Mouse (Mus musculus): Measurements from ENCODE around the gene Prpf3. TPM values are rescaled to one million over a fixed set of nuclear protein-coding genes. Genes with fewer than 3 reads are reported as not detected.
"Not testable (repeated sequence)": the region's sequence is repeated elsewhere in the genome, so short reads cannot be mapped to it uniquely, and the experiment has no call there.

Prpf3 gene
- polyA plus RNA-seq, 1 experiment from 2014 or later = 52.3 TPM

GRCm38 (mm10) chr3:95808384-95808783 lies 47.3 kb downstream of the Prpf3 start:
- Histone ChIP-seq H3K4me3 (replicated peaks) (no peak overlapping the region), H3K9ac (no peak overlapping the region), H3K36me3 (peaks cover 20% of the 10 kb centered on the region), H3K27me3 (no peaks in the 10 kb centered on the region), H3K27ac (no peak overlapping the region), H3K4me1 (no peaks in the 10 kb centered on the region), H3K9me3 (replicated peaks) (no peaks in the 10 kb centered on the region), H3K4me2 (no peak overlapping the region)
- 44% methylated on average over 2 of the region's 2 CpGs for WGBS
- no peak for ATAC-seq (replicated peaks; ENCODE audit: low FRiP score)

- not testable (repeated sequence) for H3K27ac ChIP-seq; H3K9me3 ChIP-seq (replicated peaks); H3K4me1 ChIP-seq; H3K4me2 ChIP-seq; ATAC-seq (replicated peaks; ENCODE audit: low FRiP score); H3K9ac ChIP-seq; H3K4me3 ChIP-seq (replicated peaks); H3K27me3 ChIP-seq
- WGBS = 91% methylated on average over 6 of the region's 6 CpGs
- peaks cover 23% of the 10 kb centered on the region for H3K36me3 ChIP-seq
Observed at GRCm38 (mm10) chr3:95807630-95808029, 48.1 kb downstream of the Prpf3 start.

GRCm38 (mm10) chr3:95806677-95807076 lies 49.0 kb downstream of the Prpf3 start:
- Histone ChIP-seq H3K9ac (no peak overlapping the region), H3K4me1 (no peaks in the 10 kb centered on the region), H3K27ac (no peak overlapping the region), H3K36me3 (peaks cover 23% of the 10 kb centered on the region), H3K4me2 (no peak overlapping the region), H3K9me3 (replicated peaks) (no peaks in the 10 kb centered on the region), H3K4me3 (replicated peaks) (no peak overlapping the region), H3K27me3 (no peaks in the 10 kb centered on the region)
- WGBS = 77% methylated on average over 1 of the region's 1 CpGs
- no peak for ATAC-seq (replicated peaks; ENCODE audit: low FRiP score)

- no peak overlapping the region for H3K4me2 ChIP-seq
- no peaks in the 10 kb centered on the region for H3K27me3 ChIP-seq
- no peaks in the 10 kb centered on the region for H3K9me3 ChIP-seq (replicated peaks)
- 94% methylated on average over 4 of the region's 4 CpGs for WGBS
- H3K4me1 ChIP-seq = no peaks in the 10 kb centered on the region
- no peak for ATAC-seq (replicated peaks; ENCODE audit: low FRiP score)
- H3K27ac ChIP-seq = no peak overlapping the region
- no peak overlapping the region for H3K9ac ChIP-seq
- H3K4me3 ChIP-seq (replicated peaks) = no peak overlapping the region
- peaks cover 26% of the 10 kb centered on the region for H3K36me3 ChIP-seq
Observed at GRCm38 (mm10) chr3:95803851-95804250, 51.8 kb downstream of the Prpf3 start.

- 82% methylated on average over 4 of the region's 4 CpGs for WGBS
- H3K4me1 ChIP-seq = 0 out of 2 replicates have a peak, but pooled peaks cover 3% of the 10 kb centered on the region
- H3K27me3 ChIP-seq = no peaks in the 10 kb centered on the region
- no peak for ATAC-seq (replicated peaks; ENCODE audit: low FRiP score)
- H3K36me3 ChIP-seq = peaks cover 8% of the 10 kb centered on the region; the same call in 1 of the 2 replicates
- H3K9ac ChIP-seq = no peak overlapping the region
- H3K4me3 ChIP-seq (replicated peaks) = no peak overlapping the region
- H3K4me2 ChIP-seq = no peak overlapping the region
- H3K27ac ChIP-seq = no peak overlapping the region
- no peaks in the 10 kb centered on the region for H3K9me3 ChIP-seq (replicated peaks)
Observed at GRCm38 (mm10) chr3:95798756-95799155, 56.9 kb downstream of the Prpf3 start.

- Histone ChIP-seq H3K4me3 (replicated peaks) (no peak overlapping the region), H3K9me3 (replicated peaks) (no peaks in the 10 kb centered on the region), H3K4me2 (no peak overlapping the region), H3K27me3 (no peaks in the 10 kb centered on the region), H3K4me1 (peaks cover 8% of the 10 kb centered on the region; the same call in 1 of the 2 replicates), H3K27ac (no peak overlapping the region), H3K9ac (no peak overlapping the region), H3K36me3 (0 out of 2 replicates have a peak, but pooled peaks cover 2% of the 10 kb centered on the region)
- ATAC-seq (replicated peaks; ENCODE audit: low FRiP score) = no peak
- WGBS = 85% methylated on average over 1 of the region's 1 CpGs
Observed at GRCm38 (mm10) chr3:95794299-95794698, 61.4 kb downstream of the Prpf3 start.

GRCm38 (mm10) chr3:95793662-95794061 lies 62.0 kb downstream of the Prpf3 start:
- 0 out of 2 replicates have a peak, but pooled peaks cover 7% of the 10 kb centered on the region for H3K36me3 ChIP-seq
- no peak overlapping the region for H3K9ac ChIP-seq
- no peak for ATAC-seq (replicated peaks; ENCODE audit: low FRiP score)
- H3K4me1 ChIP-seq = peaks cover 8% of the 10 kb centered on the region; the same call in 1 of the 2 replicates
- H3K4me3 ChIP-seq (replicated peaks) = no peak overlapping the region
- H3K4me2 ChIP-seq = no peak overlapping the region
- H3K27ac ChIP-seq = no peak overlapping the region
- WGBS = 65% methylated on average over 2 of the region's 2 CpGs
- H3K9me3 ChIP-seq (replicated peaks) = no peaks in the 10 kb centered on the region
- no peaks in the 10 kb centered on the region for H3K27me3 ChIP-seq

- ATAC-seq (replicated peaks; ENCODE audit: low FRiP score) = no peak
- WGBS = 91% methylated on average over 4 of the region's 4 CpGs
- Histone ChIP-seq H3K9ac (no peak overlapping the region), H3K9me3 (replicated peaks) (no peaks in the 10 kb centered on the region), H3K4me1 (no peaks in the 10 kb centered on the region), H3K27ac (no peak overlapping the region), H3K36me3 (peaks cover 81% of the 10 kb centered on the region), H3K4me3 (replicated peaks) (no peak overlapping the region), H3K27me3 (no peaks in the 10 kb centered on the region), H3K4me2 (no peak overlapping the region)
Observed at GRCm38 (mm10) chr3:95785501-95785900, 70.2 kb downstream of the Prpf3 start.

Other genes starting within 250 kb of the Prpf3 start
- gene Ensa, start 230.9 kb downstream of the Prpf3 start, polyA plus RNA-seq (2015; fragmentation: Nextera tagmentation; extraction: Ambion mirVana) = 71.1 and 73.2 TPM in 2 replicates
- gene Mcl1, start 197.1 kb downstream of the Prpf3 start, polyA plus RNA-seq (2015; fragmentation: Nextera tagmentation; extraction: Ambion mirVana) = 51.2 and 54.4 TPM in 2 replicates
- gene Adamtsl4, start 168.0 kb downstream of the Prpf3 start, polyA plus RNA-seq (2015; fragmentation: Nextera tagmentation; extraction: Ambion mirVana) = 4.0 and 6.3 TPM in 2 replicates
- gene Ecm1, start 116.3 kb downstream of the Prpf3 start, polyA plus RNA-seq (2015; fragmentation: Nextera tagmentation; extraction: Ambion mirVana) = 177 and 231 TPM in 2 replicates
- 47.3 and 58.4 TPM in 2 replicates for gene Tars2, start 95.7 kb downstream of the Prpf3 start, polyA plus RNA-seq (2015; fragmentation: Nextera tagmentation; extraction: Ambion mirVana)
- 22.4 and 23.9 TPM in 2 replicates for gene Rprd2, start 37.0 kb downstream of the Prpf3 start, polyA plus RNA-seq (2015; fragmentation: Nextera tagmentation; extraction: Ambion mirVana)
- gene Mrps21, start 15.6 kb upstream of the Prpf3 start, polyA plus RNA-seq (2015; fragmentation: Nextera tagmentation; extraction: Ambion mirVana) = 404 and 412 TPM in 2 replicates
- gene Ciart, start 26.4 kb upstream of the Prpf3 start, polyA plus RNA-seq (2015; fragmentation: Nextera tagmentation; extraction: Ambion mirVana) = 5.9 and 6.6 TPM in 2 replicates
- gene BC028528, start 36.1 kb upstream of the Prpf3 start, polyA plus RNA-seq (2015; fragmentation: Nextera tagmentation; extraction: Ambion mirVana) = 38.0 and 42.3 TPM in 2 replicates
- 37.4 and 40.8 TPM in 2 replicates for gene Aph1a, start 38.1 kb upstream of the Prpf3 start, polyA plus RNA-seq (2015; fragmentation: Nextera tagmentation; extraction: Ambion mirVana)
- gene Car14, start 48.8 kb upstream of the Prpf3 start, polyA plus RNA-seq (2015; fragmentation: Nextera tagmentation; extraction: Ambion mirVana) = 17.3 and 22.5 TPM in 2 replicates
- 247 and 264 TPM in 2 replicates for gene Anp32e, start 73.4 kb upstream of the Prpf3 start, polyA plus RNA-seq (2015; fragmentation: Nextera tagmentation; extraction: Ambion mirVana)
- gene Plekho1, start 140.1 kb upstream of the Prpf3 start, polyA plus RNA-seq (2015; fragmentation: Nextera tagmentation; extraction: Ambion mirVana) = 43.5 and 44.2 TPM in 2 replicates
- 39.0 and 39.1 TPM in 2 replicates for gene Vps45, start 202.6 kb upstream of the Prpf3 start, polyA plus RNA-seq (2015; fragmentation: Nextera tagmentation; extraction: Ambion mirVana)
- 21.0 and 22.0 TPM in 2 replicates for gene Otud7b, start 248.6 kb upstream of the Prpf3 start, polyA plus RNA-seq (2015; fragmentation: Nextera tagmentation; extraction: Ambion mirVana)